Mouse (Mus musculus): ENCODE data around the gene Mydgf. TPM values are rescaled to one million over a fixed set of nuclear protein-coding genes. Genes with fewer than 3 reads are reported as not detected.

Gene Mydgf
- total RNA-seq, 2 experiments from 2014 or later = 54.4 to 62.2 TPM

DNA sequence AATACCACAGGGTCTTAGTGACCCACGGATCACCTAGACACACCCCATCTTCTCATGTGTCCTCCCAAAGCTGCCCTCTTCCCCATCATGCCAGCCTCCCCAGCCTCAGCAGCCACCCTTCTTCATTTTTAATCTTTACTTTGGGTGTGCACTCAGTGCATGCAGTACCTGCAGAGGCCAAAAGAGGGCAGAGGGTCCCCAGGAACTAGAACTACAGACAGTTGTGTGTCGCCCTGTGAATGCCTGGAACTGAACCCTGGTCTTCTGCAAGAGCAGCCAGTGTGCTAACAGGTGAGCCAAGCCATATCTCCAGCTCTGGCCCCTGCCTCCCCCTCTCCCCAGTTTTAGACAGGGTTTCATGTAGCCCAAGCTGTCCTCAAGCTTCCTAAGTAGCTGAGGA lies 13.1 kb upstream of the Mydgf start:
- peak; percentile 67 for ATAC-seq (replicated peaks; ENCODE audit: poor library complexity, severe bottlenecking)

DNA sequence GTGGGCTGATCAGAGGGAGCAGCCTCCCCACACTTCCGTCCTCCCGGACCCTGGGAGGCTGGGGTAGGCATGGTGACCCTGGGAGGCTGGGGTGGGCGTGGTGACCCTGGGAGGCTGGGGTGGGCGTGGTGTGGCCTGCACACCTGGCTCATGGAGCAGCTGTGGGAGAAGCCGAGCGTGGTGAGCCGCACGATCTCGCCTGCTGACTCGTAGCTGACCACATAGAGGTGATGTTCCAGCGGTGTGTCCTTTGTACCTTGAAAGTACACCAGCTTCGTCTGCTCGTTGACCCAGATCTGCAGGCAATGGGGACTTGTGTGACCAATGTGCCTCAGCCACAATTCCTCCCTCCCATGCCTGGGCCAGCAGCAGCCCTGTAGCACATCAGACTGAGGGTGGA lies 11.0 kb upstream of the Mydgf start:
- ATAC-seq (replicated peaks; ENCODE audit: poor library complexity, severe bottlenecking) = no peak

DNA sequence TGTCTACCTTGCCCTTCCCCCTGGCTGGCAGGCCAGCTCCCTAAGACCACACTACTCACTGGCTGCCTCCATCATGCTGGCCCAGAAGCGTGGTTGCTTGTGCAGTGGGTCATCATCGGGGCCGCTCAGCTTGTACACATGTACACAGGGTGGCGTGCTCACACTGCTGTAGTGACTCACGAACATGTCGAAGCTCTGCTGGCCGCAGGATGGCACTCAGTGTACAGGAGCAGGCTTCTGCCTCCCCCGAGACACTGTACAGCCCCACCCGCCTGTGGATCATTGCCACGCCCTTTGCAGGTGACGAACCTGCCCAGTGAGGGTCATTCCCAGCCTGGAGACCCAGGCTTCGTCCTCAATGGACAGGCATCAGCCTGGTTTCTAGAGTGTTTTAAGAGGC lies 10.6 kb upstream of the Mydgf start:
- no peak for ATAC-seq (replicated peaks; ENCODE audit: poor library complexity, severe bottlenecking)

DNA sequence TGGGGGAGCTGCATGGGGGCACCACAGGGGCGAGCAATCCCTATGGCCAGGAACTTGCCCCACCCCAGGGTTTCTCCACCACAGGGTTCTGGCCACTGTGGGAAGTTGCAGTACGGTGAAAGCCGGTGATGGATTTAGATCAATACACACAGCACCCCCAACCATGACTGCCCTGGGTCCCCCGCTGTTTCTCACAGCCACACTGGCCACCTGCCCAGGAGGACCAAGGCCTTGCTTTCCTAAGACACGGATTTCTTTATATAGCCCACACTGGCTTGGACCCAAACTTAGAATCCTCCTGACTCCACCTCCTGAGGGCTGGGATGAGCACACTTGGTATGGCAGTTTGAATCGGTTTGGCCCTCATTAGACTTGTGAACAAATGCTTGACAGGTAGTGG lies 7.5 kb upstream of the Mydgf start:
- ATAC-seq (replicated peaks; ENCODE audit: poor library complexity, severe bottlenecking) = no peak

DNA sequence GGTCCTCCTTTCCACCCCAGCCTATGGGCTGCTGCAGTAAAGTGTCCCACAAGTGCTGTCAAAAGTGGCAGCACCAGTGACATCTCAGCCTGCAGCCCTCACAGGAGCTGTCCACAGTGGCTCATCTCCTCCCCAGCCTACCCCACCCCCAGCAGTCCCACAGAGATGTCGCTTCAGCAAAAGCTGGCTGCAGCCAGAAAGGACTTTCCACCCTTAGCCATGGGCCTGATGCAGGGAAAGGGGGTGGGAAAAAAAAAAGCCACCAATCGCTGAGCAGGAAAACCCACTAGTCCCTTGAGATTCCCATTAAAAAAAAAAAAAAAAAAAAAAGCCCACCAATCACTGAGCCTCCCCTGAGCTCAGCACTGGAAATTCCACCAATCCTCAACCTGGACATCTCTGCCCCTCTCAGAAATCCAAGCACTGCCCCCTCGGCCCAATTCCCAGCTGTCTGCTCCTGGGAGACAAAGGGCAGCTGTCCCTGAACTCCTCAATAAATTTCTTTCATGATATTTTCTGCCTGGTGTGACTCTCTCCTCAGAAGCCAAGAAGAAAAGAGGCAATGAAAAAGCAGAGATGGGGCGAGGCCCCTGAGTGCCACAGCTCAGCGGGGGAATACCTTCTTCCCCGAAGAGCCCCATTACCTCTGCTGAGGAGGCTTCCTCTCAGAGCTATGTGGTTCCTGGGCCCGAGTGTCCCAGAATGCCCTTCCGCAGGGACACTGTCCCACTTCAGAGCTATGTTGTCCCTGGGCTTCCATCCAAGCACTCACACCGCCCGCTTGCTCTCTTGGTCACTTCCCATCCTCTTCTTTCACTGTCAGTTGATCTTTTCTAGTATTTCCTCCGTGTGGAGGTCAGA lies 1.8 kb upstream of the Mydgf start:
- no peak for ATAC-seq (replicated peaks; ENCODE audit: poor library complexity, severe bottlenecking)

DNA sequence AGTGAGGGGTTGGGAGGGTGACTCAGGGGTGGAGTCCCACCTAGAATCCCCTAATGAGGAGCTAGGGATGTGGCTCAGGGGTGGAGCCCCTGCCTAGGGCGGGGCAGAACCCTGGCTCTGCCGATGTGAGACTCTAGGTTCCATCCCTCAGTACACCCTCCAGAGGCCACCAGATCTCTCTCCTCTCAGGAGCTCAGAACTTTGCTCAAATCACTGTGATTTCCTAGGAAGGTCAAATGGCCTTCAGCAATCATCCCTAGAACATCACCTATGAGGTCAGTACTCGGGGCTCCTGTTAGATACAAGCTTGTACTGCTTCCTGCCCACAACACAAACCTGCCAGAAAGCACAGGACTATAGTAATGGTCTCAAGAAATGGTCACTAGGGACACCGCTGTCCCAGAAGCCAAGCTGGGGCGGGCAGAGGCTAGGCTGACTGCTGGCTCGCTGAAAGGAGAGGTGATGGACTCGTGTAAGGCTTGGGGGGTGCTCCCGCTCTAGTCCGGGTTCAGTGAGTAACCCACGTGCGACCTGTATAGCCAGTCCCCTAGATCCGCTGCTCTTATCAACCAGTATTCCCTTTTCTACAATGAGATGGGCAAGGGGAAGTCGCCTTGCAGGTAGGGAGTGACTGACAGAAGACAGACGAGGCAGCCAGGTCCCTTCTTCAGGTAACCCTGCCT lies 604 bp downstream of the Mydgf start:
- peak; percentile 61 for ATAC-seq (replicated peaks; ENCODE audit: poor library complexity, severe bottlenecking)

DNA sequence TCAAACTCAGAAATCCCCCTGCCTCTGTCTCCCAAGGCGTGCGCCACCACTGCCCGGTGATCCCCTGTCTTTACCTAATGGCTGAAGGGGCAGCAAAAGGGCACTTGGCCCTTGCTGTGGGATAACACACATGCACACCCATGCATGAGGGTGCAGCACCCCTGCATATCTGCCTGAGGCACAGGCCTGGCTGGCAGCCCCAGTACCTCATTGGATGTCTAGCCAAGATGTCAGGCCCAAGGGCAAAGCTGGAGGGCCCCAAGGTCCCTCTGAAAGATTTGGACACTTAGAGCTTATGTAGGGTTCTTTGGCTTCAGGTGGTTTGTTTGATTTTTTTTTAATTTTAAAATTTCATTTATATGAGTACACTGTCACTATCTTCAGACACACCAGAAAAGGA lies 8.3 kb downstream of the Mydgf start:
- ATAC-seq (replicated peaks; ENCODE audit: poor library complexity, severe bottlenecking) = no peak

DNA sequence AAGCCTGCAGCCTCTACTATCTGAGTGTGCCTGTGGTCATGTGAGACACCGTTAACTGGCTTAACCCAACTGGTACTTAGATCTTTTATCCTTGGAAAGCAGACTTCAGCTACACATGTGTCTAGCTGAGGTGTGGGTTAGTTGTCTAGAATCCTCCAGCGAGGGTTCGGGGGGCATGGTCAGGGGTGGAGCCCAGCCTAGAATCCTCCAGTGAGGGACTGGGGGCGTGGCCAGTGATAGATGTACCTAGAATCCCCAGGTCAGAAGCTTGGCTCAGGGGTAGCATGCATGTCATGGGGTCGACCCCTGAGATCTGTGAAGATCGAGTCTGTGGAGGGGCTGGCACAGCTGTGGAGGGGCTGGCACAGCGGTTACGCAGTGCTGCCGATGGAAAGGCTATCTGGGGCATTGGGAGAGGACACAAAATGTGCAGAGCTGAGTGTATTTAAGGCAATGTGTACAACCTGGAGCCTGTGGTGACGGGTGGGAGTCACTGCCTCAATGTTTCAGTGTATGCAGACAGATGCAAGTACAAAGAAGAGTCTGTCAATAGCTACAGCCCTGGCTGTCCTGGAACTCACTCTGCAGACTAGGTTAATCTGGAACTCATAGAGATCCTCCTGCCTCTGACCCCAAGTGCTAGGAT lies 10.2 kb downstream of the Mydgf start:
- no peak for ATAC-seq (replicated peaks; ENCODE audit: poor library complexity, severe bottlenecking)

DNA sequence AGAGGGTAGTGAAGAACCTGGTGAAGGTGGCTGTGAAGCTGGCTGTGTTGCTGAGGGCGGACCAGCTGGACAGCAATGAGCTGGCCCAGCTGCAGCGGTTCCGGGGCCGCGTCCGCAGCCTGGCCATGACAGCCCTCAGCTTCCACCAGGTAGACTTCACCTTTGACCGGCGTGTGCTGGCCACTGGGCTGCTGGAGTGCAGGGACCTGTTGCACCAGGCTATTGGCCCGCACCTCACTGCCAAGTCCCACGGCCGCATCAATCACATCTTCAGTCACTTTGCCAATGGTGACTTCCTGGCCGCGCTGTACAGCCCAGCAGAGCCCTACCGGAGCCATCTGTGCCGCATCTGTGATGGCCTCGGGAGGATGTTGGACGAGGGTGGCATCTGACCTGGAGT lies 11.8 kb downstream of the Mydgf start:
- ATAC-seq (replicated peaks; ENCODE audit: poor library complexity, severe bottlenecking) = no peak

DNA sequence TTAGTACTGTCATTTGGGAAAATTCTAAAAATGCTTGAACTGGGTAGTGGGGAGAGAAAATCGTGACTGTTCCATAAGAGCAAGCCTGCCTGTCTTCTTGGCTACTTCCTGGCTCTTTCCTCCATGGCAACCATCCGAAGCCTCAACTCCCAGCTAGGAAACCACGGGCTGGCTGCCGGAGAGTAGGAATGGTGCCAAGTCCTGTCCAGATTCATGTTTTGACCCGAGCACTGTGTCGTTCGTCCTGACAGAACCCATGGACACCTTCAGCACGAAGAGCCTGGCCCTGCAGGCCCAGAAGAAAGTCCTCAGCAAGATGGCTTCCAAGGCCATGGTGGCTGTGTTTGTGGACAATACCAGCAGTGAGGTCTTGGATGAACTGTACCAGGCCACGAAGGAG lies 12.3 kb downstream of the Mydgf start:
- no peak for ATAC-seq (replicated peaks; ENCODE audit: poor library complexity, severe bottlenecking)

DNA sequence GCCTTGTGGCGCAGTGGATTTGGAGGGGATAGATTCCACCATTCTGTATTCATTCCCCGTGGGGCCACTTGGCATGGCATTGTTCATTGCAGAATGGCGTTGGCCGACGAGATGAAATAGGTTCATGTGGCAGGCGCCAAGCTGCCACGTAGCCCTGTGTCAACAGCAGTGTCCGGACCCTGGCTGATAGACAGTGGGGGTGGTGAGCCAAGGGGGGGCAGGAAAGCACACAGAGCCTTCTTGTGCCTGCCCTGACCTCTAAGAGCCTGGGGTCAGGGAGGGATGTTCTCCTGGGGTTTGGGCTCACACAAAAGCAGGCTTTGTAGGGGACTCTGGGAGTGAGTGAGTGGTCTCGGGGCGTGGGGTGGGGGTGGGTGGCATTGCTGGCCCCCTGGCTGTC lies 13.1 kb downstream of the Mydgf start:
- ATAC-seq (replicated peaks; ENCODE audit: poor library complexity, severe bottlenecking) = no peak

DNA sequence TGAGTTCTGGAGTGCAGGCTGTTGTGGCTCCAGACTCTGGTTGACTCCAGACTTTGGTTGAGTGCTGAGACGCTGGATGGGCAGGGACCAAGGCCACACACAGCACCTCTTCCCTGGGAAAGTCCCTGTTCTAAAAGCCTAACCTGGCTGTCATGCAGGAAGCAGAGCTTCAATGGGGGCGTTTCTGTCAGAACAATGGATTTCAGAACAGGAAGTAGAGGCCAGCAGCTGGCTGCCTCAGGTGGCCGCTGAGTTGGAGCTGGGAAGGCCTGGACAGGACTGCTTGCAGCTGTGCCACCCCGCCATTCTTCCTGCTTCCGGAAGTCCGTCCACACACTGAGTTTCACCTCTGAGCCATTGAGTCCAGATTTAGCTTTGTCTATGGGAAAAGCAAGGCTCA lies 13.9 kb downstream of the Mydgf start:
- peak; percentile 33 for ATAC-seq (replicated peaks; ENCODE audit: poor library complexity, severe bottlenecking)

DNA sequence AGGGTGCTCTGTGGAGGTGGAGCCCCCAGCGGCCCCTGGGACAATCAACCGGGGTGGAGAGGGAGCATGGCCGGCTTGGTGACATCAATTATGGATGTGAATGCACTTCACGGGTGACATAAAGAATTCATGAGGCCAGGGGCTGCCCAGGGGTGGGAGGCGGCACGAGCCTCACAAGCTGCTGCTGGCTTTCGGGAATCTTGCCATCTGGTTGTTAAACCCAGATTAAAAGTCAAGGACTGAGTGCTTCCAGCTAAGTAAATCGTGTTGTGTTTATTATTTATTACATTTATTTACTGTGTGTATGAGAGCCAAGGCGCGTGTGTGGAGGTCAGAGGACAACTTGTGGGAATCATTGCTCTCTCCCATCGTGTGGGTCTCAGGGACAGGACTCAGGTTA lies 18.0 kb downstream of the Mydgf start:
- ATAC-seq (replicated peaks; ENCODE audit: poor library complexity, severe bottlenecking) = no peak

DNA sequence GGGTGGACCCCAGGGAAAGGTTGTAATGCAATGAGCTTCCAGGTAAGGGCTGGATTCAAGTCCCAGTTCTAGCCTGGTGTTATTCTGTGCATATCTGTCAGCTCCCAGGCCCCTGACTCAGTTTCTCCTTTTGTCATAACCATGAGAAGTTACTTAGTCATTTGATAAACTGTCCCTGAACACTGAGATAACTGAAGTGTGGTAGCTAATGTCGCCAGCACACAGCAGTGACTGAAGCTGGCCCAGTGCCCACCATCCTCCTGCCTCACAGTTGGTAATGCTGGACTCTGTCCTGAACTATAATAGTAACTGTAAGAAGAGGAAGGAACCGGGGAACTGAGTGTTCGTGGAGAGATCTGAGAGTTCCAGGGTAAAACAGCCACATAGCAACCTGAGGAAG lies 19.2 kb downstream of the Mydgf start:
- no peak for ATAC-seq (replicated peaks; ENCODE audit: poor library complexity, severe bottlenecking)

DNA sequence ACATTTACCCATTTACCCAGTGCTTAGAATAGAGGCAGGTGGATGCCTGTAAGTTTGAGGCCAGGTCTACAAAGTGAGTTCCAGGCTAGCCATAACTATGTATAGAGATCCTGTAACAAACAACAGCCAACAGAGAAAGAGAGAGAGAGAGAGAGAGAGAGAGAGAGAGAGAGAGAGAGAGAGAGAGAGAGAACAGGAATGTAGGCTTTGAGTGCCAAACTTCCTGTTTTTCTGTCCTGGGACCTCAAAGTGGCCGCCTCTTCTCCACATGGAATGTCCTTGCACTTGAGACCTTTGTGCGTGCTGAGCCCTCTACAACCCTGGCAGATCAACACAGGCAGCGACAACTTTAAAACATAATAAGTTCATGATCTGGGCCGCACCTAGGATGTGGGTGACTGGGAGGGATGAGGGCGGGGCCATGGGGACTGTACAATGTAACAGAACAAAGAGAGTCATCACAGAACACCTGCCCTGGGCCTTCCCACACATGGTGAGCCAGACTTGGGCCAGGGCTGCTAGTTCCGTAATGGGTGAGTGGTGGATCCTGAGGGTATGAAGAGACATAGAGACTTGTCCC lies 20.1 kb downstream of the Mydgf start:
- ATAC-seq (replicated peaks; ENCODE audit: poor library complexity, severe bottlenecking) = no peak

DNA sequence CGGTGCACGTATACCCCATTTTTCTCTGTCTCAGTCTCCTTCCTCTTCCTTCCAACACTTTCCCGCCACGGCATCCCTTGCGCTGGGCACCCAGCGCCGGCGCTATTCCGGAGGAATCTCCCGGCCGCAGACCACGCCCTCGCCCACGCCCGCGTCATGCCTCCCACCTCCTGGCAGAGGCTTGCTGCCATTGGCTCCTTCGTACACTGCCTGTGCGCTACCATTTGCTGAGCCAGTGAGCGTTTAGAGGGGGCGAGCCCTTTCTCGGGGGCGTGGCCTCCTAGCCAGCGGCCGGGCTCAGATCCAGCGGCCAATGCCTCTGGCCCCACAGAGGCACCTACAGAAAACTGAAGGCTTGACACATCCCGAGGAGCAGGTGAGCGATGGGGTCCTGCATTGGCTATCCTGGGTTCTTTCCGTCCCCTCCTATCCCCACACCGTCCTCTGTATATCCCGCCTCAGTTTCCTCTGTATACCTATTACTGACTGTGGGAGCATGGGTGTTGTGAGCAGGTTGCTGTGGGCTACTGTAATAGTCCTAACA lies 21.4 kb downstream of the Mydgf start, which contains the start of gene Tnfaip8l1:
Tnfaip8l1 (plus strand) TSS at position 247 of the 544 bp plus-strand sequence.
- ATAC-seq (replicated peaks; ENCODE audit: poor library complexity, severe bottlenecking) = peak; percentile 95

DNA sequence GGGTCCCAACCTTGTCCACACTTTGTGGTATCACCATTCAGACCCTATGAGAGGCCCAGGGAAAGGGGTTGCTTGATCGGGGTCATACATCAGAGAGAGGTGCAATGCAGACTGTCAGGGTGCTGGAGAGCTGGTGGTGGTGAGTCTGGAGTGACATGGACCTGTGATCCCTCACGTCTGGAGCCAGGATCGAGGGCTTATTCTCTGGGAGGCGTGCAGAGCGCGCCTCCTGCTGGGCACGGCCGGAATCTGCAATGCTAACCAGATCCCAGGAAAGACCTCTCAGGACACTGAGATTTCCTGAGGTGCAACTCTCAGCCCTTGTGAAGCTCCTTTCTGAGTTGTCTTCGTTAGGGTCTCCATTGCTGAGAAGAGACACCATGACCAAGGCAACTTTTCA lies 24.0 kb downstream of the Mydgf start:
- peak; percentile 57 for ATAC-seq (replicated peaks; ENCODE audit: poor library complexity, severe bottlenecking)

DNA sequence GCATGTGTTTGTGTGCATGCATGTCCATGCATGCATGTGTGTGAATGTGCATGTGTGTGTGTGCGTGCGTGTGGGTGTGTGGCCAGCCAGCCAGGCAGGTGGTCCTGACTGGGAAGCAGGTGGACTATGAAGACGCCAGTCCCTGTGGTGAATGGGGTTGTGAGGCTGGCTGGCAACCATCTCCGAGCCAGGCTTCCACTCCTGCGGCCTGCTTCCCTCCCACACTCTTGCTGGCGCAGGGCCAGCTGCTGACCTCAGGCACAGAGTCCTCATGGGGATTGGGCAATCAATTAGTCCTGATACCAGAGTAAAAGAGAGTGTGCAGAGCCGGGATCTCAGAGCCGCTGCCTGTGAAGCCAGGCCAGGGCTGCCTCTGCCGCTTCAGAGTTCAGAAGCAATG lies 30.1 kb downstream of the Mydgf start:
- peak; percentile 89 for ATAC-seq (replicated peaks; ENCODE audit: poor library complexity, severe bottlenecking)

DNA sequence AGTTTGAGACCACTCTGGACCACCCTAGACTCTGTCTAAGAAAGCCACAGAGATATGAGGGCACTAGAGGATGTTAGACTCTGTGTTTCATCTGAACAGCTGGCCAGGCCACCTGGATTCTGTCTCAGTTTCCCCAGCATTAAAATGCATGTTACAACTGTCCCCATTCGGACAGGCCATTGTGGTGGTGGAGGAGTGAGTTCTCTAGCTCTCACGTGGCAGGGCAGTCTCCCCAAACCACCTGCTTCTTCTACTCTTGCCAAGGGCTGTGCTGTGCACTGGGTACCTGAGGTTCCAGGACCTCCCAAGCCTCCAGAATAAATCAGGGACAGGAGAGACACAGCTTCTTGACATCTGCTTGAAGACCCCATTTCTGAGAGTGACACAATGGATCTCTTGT lies 33.8 kb downstream of the Mydgf start:
- ATAC-seq (replicated peaks; ENCODE audit: poor library complexity, severe bottlenecking) = no peak

DNA sequence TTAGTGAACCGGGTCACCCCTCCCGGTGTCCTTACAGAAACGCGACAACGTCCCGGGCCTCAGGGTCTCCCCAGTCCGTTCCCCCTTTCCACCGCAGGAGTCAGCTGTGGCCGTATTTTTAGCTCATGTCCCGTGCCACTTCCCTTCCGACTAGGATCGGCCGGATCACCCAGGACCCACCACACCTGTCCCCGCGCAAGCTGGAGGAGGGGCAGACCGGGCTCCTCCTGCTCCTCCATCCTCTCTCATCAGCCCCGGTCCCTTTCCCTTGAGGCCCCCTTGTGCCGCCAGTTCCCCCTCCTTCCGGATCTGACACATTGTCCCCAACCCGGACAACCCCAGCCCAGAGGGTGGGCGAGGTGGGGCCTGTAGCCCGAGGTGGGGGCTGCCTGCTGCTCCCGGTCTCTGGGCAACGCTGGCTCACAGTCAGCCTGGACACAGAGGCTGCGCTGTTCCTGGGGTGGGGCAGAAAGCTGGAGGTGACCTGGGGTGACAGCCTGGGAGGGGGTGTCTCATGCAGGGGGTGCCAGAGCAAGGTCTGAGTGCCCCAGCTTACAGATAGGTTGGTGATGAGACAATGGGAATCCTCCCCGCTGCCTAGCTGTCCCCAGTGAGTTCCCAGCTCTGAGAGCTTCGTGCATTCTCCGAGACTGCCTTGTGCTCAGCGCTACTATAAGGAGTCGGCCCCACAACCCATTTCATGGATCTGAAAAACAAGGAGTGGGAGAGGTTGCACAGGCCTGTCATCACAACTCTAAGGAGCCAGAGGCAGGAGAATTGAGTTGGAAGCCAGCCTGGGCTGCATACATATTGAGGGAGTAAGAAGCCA lies 34.7 kb downstream of the Mydgf start:
- ATAC-seq (replicated peaks; ENCODE audit: poor library complexity, severe bottlenecking) = peak; percentile 25
